Mouse (Mus musculus) cerebellum, adult 2 months (tissue): ENCODE results near the gene Mob3c.

Experiments
- CTCF ChIP-seq: fragments of 200-500 bp; IDR thresholded peaks from 2 replicates; pipeline ENCODE4 v1.5.1; 2011; ENCODE audit warnings: low read depth, mild to moderate bottlenecking, control low read depth, low read length, moderate library complexity, borderline replicate concordance; ENCODE audit not compliant: insufficient read depth
- POLR2A ChIP-seq: fragments of 200-500 bp; IDR thresholded peaks from 2 replicates; pipeline ENCODE4 v1.6.1; 2011; ENCODE audit warnings: low read length, control low read depth, borderline replicate concordance; ENCODE audit not compliant: insufficient read depth

DNA sequence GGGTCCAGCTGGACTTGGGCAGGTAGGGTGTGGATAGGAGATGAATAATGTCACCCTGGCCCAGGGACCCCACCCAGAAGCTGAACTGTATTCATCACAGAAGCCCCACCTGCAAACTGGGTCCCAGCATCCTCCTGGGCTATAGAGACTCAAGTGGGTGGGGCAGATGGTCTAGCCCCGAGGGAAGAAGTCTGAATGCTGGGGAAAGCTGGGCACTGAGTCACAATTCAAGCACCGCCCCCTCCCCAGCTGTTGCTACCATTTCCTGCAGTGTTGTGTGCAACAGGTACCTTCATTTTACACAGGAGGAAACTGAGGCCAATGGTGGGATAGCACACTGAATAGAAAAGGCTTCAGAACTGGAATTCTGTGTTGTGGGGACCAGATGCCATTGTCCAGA lies 4.1 kb downstream of the Mob3c start:
- no peak for TF ChIP-seq CTCF
- TF ChIP-seq POLR2A = no peak
